Mouse (Mus musculus): Measurements from ENCODE around the gene Dgkh.

The Dgkh gene

DNA sequence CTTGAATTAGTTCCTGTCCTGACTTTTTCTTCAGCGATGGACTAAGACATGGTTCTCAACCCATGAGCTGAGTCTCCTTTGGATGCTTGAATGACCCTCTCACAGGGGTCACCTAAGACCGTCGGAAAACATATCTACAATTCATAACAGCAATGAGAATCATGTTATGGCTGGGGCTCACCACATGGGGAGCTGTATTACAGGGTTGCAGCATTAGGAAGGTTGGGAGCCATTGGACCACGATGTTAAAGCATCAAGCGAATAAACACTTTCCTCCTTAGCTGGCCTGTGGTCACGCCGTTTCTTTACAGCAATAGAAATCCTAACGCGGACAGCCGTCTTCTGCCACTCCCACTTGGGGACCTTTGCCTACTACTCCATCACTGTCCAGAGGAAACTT is 62.6 kb downstream of the Dgkh start:
- DNase-seq: no peak

DNA sequence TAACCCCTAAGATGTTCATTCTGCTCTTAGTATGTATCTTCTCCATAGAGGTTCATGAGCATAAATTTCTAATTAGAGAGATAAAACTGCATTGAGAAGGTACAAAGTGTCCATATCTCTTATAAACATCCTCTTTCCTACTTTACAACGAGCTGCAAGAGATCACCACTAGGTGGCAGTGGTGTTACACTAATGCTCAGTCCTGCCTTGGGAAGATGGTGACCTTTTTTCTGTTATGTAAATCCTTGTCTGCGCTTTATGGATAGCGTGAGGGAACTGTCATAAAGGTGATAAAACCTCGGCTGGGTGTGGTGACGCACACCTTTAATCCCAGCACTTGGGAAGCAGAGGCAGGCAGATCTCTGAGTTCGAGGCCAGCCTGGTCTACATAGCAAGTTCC is 64.3 kb downstream of the Dgkh start:
- DNase-seq: peak; percentile 78 to 88

GRCm38 (mm10) chr14:78667763-78668162 is 64.8 kb downstream of the Dgkh start:
- no peak for DNase-seq

GRCm38 (mm10) chr14:78662641-78663040 is 69.9 kb downstream of the Dgkh start:
- DNase-seq: no peak

DNA sequence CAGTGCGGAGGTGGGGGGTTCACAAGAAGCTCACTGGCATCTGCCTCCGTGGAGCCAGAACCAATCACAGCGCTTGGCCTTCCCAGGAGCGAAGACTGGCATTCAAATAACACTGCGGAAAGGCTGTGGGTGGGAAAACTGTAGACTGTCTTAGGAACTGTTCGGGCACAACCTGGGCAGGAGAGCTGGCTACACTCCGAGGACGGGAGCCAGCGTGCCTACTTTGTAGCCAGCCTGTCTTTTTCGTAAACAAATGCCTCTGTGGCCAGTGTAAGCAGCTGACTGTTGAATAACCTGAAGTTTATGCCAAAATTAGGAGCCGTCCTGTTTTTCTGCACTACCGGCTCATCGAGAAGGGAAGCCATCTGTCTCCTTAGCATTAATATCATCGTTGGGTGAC is 71.1 kb downstream of the Dgkh start:
- DNase-seq: peak; percentile 38 to 46

GRCm38 (mm10) chr14:78658697-78659096 is 73.9 kb downstream of the Dgkh start:
- DNase-seq: no peak

- no peak for DNase-seq
Observed at GRCm38 (mm10) chr14:78656832-78657626, 75.5 kb downstream of the Dgkh start.

GRCm38 (mm10) chr14:78654939-78655556 is 77.5 kb downstream of the Dgkh start:
- DNase-seq: no peak

DNA sequence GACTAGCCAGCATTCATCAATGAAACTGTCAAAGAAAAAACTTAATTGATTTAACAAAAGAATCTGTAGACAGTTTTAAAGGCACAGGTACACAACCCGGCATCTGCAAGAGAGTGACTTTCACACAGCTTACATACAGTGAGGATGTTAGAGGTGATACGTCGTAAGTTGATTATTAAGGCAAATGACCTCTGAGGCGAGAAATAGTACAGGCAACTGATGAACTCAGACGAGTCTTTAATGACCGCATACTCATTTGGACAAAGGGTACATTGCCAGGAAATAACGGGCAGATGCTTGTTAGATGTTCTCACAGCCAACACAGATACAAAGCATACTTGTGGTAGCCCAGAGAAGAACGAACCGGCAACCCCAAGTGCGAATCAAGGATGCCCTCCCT is 78.4 kb downstream of the Dgkh start:
- no peak for DNase-seq

DNA sequence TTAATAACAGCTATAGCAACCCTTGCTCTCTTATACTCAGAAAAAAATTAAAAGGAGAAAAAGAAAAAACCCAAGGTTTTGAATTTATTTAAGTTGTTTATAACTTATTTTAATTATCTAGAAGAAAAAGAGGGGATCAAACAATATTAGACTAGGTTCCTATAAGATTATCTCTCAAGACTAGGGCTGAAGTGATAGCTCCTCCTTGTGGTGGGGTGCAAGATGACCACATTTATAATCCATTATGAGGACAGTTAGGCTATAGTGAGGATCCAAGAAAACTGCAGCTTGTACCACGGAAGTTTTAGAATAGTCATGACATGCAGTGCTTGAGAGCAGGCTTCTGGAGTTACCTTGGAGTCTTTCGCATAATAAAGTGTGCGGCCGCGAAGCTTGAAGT is 79.2 kb downstream of the Dgkh start:
- DNase-seq: no peak

- no peak for DNase-seq
Observed at GRCm38 (mm10) chr14:78651696-78652095, 80.9 kb downstream of the Dgkh start.

DNA sequence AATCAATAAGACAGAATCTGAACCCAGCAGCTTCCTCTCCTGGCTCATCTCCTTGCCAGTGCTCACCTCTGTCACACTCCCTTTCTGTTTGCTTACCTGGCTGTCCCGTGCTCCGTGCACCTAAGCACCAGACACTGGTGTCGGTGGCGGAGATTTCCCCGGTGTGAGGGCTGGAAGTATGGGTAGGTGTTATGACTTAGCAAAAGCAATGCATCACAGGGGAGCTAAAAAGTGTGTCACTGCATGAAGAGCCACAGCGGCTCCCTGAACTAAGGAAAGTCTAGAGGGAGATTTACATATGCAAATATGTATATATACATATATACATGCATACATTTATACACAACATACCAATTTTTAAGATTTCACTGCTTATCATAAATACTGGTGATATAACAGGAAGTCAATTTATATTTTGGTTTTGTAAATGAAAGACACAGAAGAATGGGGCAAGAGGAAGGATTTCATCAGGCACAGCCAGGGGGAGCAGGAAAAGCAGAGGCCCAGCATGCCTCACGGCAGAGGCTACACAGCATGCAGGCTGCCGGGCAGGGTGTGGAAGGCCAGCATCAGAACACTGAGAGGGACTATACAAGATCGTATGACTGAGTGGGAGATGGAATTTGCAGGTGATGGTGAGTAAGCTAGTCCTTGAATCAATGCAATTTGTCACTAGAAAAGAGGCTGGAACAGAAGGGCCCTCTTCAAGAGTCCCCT is 82.0 kb downstream of the Dgkh start:
- no peak for DNase-seq

DNA sequence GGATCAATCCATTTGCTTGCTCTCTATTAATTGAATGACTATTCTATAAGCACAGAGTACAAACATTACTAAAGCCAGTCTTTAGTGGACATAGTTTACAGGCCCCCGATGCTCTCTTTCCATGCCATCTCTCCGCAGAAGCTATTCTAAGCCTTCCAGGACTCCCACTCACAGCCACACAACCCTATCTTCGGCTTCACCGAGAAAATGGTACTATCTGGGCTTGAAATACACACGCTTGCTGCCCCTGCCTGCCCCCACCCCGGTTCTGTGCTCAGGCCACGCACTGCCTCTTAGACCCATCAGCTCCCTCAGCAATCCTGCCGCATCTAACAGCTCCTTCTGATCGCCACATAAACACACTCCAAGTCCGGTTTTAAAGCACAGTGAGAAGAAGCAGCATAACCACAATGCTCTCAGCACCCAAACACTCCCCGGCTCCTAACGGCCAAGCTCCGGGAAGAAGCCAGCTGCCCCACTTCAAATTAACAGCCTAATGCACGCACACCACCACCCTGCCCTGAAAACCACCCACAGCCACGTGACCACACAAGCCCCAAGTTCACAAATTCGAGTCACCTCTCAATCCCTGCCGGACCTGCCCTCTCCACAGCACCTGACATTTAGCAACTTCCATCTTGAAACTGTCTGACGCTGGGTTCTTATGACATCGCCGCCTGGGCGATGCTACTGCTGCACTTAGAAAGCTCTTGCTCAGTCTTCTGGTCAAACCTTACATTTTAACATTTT is 82.9 kb downstream of the Dgkh start:
- DNase-seq: no peak

DNA sequence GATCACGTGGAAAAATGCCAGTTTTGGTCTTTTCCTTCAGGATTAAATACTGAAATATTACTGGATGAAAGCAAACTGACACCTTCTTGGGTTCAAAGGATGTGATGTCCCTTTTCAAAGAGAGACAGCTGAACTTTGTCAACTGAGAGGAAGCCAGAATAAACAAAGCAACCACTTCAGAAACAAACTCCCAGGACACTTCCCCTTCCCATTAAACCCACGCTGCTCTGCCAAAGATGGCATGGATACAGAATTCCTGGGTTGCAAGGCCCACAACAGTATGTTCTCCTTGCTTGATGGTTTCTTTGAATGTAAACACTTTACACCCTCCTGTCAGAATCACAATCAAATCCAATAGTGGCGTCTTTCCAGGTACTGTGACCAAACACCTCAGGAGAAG is 87.0 kb downstream of the Dgkh start:
- DNase-seq: no peak

DNA sequence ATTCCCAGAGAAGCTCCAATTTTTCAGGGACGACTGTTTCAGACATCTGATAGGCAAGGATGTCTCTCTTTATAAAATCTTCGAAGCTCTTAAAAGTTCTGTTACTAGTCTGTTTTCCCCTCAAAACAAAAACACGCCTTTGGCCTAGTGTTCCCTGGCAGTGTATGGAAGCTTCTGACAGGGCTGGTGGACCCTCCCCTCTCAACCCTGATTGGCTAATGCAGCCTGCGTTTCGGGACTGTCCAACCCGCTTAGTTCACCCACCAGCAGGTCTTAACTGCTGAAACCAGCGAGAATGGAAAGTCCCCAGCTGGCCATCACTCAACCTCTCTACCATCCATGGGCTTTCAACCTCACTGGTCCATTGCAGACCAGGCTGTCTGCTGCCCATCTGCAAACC is 91.3 kb downstream of the Dgkh start:
- no peak for DNase-seq

DNA sequence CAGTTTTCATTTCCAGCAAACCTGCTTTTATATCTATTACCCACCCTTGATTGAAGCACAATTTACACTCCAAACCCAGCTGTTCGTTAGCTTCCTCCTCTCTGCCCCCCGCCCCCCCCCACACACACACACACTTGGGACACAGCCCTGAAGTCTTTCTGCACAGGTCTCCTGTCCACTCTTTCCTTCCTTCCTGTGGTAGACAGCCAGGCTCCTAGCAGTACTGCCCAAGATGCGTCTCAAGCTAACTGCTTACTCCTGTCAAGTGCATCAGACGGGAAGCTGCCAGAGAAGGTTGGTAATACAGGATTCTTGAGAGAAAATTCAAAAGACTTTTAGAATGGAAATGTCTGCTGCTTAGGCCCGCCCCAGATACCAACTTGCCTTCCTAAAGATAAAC is 92.9 kb downstream of the Dgkh start:
- DNase-seq: no peak

- DNase-seq: no peak
Observed at GRCm38 (mm10) chr14:78635612-78636400, 96.8 kb downstream of the Dgkh start.

GRCm38 (mm10) chr14:78632747-78633146 is 99.8 kb downstream of the Dgkh start:
- DNase-seq: no peak

DNA sequence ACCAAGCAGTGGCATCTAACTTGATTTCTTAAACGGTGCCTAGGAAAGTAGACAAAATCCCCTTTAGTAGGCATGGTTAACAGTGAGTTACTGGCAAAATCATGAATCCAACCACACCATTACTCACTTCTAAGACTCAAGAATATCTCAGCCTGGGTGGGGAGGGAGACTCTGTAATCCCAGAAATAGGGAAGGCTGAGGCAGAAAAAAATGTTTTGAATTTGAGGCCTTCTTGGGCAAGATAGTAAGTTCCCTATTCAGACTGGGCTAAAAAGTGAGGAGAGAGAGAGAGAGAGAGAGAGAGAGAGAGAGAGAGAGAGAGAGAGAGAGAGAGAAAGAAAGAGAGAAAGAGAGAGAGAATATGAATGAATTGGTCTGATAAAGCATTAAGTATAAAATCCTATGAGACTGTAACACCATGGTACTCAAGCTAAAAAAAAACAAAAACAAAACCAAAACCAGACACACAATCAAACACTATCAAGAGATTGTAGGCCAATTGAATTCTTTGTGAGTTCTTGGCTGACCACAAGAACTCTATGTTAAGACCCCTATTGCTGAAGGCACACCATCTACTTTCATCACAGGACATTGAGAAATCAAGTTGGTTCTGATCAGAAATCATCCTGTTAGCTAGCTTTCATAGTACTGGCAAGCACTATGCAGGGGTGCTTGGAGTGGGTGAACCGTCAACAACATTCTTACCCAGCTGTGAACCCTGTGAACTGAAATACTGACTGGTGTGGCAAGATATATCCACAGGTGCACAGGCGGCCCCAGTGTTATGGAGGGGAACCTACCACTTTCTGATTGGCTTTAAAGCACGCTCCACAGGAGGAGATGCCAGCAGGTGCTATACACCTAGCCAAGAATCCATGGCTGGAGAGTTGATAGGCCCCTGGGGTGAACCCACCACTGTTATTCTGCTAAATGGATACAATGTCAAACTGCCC is 101.4 kb downstream of the Dgkh start:
- no peak for DNase-seq

GRCm38 (mm10) chr14:78627516-78628275 is 104.9 kb downstream of the Dgkh start:
- peak; percentile 18 to 37 for DNase-seq
